Mouse (Mus musculus) spleen, adult 12 weeks (tissue): ENCODE data around the gene Ccdc110.

ENCODE experiments used
- DNase-seq: peaks from one replicate; pipeline ENCODE4 v3.0.0; 2022; ENCODE audit warnings: low spot score

Ccdc110 gene

DNA sequence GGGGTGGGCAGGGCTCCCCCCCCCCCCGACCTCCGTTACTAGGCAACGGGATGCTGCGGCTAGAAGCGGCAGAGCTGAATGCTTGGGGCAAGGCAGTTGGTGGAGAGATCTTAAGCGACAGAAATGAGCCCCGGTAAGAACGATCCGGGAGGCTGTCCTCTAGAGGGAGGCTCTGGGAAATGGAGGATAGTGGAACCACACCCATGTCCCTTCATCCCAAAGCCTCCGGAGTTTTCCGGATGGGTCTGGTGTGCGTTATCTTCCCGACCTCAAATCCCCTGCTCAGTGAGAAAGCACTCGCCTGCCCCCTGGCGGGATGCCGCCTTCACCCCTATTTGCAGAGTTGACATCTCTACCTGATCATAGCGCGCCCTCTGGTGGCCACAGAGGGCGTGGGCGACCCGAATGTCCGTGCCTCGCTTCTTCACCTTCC is at the start of gene Ccdc110:
Gene Ccdc110 (plus strand): TSS at position 38 of the 433 bp plus-strand sequence.
- peak; percentile 74 for DNase-seq

DNA sequence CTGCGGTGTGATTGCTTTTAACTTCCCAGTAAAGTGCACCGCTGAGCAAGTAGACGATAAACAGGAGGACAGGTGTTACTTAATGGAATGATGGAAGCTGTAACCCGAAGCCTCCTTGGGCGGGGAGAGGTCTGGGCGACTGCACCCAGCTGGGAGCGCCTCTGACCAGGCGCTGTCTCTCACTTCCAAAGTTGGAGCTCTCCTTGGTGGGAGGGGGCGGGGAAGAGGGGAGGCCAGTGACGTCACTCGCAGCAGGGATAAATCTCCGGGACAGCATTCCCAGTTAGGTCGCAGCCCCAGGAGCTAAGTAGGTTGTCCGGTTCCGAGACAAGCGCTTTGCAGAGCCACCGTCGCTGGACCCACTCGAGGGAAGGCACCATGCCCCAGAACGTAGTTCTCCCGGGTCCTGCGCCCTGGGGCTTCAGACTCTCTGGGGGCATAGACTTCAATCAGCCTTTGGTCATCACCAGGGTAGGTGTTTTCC is 49.2 kb upstream of the Ccdc110 start, which contains the start of gene Pdlim3:
Gene Pdlim3 (plus strand): TSS at position 260 of the 484 bp plus-strand sequence.
- DNase-seq = no peak

DNA sequence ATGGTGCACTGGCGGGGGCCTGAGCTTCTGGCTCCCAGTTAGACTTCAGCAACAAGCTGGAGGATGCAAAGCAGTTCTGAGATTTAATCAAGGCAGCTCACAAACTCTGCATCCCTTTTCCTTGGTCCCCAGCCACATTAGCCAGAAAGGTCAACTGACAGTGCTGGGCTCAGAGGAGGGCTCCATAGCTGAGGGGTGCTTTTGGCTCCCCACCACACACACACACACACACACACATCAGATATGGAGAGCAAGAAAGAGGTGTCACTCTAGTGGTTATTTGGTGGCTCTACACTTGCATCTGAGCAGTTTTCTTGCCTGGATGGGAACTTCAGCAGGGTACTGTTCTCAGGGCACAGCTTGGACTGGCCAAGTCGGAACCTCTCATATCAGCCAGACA is 48.6 kb upstream of the Ccdc110 start:
- no peak for DNase-seq

DNA sequence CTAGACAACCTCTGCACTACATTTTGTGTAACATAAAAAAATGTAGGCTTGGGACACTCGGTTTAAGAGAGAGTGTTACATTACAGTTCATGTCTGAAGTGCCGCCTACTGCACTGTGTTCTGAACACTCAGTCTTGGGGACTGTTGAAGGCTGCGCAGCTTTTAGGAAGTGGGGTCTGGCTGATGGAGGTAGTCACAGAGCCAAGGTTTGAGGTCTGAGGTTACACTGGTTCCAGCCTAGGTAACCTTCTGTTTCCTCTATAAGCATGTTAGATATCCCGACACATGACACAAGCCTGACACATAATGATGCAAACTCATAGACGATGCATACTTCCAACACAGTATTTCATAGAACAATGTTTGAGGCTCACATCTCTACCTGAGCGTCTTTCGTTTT is 44.7 kb upstream of the Ccdc110 start:
- DNase-seq = no peak

DNA sequence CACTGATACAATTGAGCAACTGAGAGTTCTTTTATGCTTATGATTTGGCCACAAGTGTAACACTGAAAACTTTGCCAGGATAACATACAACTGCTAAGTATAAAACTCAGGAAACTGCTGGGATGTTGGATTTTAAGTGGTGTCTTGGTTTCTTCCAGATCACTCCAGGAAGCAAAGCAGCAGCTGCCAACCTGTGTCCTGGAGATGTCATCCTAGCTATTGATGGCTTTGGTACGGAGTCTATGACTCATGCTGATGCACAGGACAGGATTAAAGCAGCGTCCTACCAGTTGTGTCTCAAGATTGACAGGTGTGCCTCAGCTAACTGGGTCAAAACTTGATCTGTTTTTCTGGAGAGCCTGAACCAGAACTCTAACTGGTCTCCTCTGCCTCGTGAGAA is 37.8 kb upstream of the Ccdc110 start:
- no peak for DNase-seq

DNA sequence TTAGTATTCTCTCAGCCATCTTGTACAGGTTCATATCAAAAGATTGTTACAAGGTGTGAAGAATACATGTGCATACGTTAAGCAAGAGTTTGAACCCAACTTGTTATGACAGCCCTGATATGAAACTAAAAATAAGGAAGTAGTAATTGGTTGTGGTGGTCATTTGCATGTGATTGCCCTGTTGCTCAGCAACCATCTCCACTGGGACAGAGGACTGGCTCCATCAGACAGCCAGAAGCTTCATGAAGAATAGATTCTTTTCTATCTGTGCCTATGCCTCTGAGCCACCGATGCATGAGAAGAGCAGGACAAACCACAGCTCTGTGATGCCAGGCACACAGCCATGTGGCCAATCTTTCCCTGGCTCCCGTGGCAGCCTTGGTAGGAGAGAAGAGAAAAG is 34.6 kb upstream of the Ccdc110 start:
- DNase-seq = peak; percentile 52

DNA sequence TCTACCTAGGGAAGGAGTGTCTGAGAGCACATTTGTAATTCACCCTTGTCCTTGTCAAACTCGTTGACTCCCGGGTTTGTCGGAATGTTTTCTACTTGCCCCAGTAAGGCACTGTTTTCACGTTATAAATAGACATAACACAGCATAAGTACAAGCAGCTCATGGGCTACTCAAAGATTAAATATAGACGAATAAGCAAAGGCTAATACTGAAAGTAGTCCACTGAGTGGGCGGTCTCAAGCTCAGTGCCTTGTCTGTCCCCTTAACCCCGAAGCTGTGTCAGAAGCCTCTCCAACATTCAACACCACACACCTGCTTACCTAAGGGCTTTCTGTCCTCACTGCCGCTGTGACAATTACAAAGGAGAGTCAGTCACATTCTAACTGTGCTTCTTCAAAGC is 32.8 kb upstream of the Ccdc110 start:
- no peak for DNase-seq

DNA sequence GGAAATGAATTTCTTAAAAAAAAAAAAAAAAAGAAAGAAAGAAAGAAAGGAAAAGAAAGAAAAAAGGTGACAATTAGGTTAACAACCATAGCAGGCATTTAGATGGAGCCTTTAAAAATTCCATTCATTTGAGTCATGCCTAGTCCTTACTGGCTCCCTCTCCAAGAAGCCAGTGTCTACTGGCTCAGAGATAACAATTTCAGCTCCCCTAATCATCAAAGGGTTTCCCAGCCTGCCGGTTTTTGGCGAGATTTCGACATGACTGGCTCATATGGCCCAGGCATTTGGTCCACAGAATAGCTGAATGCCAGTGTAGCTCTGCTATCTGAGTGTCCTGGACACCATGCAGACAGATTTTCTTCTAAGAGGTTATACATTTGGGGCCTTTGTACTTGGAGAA is 30.8 kb upstream of the Ccdc110 start:
- no peak for DNase-seq

DNA sequence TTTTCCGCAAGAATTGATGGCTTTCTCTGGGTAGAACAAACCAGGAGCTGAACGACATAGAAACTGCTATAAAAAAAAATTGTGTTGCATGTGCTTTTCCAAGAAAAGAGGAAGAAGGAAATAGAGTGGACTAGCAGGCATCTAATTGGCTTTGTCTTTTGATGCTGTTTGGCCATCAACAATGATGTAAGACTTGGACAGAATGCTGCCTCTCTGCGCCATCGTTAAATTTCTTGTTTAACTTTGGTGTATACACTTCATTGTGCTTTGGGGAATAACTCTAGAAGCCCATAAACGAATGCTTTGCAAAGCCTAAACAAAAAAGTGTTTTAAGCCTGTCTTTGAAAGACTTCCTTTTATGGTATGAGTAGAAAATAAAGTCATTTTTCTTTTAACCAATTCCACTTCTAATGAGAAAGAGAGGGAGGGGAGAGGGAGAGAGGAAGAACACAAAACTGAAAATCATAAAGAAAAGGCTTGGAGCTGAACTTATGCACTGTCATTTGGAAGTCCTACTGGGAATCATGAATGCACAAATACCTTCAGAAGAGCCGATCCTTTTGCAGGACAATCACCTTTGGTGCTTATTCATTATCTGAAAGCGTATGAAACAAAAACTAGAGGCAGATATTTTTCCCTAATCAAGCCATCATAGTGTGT is 28.7 kb upstream of the Ccdc110 start:
- no peak for DNase-seq

DNA sequence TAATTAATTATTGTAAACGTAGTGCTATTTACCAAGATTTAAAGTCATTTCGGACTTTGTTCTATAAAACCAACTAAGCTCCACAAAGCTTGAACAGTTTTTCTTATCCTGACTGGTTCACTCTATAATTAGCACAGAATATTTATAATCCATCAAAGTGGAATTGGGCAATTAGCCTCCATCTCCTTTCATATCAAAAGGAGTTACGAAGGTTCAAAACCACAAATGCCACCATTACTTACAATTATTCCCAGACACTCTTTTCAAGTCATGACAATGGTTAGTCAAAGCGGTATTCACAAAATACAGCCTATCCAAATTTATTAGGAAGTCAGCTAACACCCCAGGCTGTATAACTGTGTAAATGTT is 28.2 kb upstream of the Ccdc110 start:
- no peak for DNase-seq

DNA sequence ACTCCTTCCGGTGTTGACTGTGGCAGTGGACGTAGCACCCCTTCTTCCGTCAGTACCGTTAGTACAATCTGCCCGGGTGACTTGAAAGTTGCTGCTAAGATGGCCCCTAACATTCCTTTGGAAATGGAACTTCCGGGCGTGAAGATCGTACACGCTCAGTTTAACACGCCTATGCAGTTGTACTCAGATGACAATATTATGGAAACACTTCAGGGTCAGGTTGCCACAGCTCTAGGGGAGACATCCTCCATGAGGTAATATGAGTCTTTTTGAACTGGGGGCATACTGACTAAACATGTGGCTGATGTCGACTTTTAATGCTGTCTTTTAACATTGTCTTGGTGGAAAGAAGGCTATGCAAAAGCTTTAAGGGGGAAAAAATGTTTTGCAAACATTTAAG is 20.7 kb upstream of the Ccdc110 start:
- no peak for DNase-seq

DNA sequence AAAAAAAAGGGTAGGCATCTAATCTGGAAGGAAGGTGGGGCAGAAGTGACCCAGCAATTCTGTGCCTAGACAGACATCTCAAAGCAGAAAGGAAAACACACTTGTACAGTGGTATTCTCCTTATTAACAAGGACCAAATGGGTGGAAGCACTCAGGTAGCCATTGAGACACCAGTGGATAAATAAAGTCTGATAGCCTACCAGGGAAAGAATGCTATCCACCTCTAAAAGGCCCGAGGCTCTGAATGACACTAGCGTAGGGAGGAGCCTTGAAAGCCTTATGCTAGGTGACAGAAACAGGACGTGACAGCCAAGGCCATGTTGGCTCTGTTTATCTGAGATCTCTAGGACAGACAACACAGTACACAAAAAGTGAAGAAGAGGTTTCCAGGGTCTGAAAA is 17.9 kb upstream of the Ccdc110 start:
- no peak for DNase-seq

DNA sequence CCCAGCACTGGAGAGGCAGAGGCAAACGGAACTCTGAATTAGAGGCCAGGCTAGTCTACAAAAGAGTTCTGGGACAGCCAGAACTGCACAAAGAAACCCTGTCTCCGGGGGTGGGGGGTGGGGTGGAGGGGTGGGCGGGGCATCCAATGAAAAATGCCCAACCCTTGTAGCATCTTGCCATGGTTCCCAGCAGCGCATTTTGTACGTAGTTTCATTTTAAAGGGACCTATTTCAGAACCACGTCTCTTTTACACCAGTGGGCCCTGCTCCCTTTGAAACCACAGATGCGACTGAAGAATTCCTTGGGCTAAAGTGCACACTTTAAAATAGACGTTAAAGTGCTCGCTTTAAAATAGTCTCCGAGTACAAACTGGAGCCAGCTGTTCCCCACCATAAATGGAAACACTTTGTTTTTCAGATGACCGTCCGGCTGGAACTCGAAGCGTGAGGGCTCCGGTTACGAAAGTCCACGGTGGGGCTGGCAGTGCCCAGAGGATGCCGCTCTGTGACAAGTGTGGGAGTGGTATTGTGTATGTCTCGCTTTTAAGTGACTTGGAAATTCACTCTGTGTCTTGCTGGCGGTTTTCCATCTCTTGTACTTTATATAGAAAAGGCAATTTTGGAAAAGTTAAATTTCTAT is 17.3 kb upstream of the Ccdc110 start:
- no peak for DNase-seq

DNA sequence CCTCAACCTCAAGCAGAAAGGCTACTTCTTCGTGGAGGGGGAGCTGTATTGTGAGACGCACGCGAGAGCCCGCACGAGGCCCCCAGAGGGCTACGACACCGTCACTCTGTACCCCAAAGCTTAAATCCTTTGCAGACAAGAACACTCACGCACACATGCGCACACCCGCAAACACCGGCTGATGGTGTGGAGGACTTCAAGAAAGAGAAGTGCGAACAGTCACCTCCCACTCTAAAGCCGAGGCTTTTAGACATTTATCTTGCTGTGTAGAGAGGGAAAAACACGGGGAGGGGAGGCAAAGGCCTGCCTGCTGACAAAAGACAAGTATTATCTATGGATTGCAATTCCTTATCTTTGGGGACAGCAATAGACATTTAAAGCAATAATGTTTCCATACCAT is 15.5 kb upstream of the Ccdc110 start:
- no peak for DNase-seq

DNA sequence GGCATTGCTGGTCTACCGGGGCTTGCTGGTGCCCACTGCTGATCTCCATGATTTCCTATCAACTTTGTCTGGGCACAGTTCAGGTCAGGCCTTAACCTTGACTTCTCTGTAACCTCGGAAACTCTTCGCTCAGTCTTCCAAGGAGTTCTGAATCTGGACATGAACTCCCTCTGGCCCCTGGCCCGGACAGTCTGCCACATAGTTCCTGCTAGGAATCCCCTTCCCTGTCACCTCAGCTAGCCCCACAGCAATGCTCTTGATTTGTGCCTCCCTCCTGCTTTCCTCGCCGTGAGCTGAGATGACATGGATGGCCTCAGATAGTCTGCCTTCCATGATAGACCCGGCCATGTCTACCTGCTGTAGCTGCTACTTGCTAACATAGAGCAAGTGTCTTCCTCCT is 14.0 kb upstream of the Ccdc110 start:
- DNase-seq = no peak

DNA sequence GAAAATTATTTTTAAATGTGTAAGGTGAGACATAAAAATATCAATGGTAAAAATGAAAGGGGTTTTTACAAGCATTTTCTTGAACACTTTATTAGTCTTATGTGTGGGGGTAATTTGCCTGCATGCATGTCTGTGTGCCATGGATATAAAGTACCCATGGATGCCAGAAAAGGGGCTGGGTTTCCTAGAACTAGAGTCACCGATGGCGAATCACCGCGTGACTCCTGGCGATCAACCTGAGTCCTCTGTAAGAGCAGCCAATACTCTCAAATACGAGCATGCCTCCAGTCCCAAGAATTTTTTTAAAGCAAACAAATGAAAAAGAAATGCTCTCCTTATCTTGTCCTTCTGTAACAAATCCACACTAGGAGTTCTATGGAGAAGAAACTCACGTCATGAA is 12.3 kb upstream of the Ccdc110 start:
- no peak for DNase-seq

DNA sequence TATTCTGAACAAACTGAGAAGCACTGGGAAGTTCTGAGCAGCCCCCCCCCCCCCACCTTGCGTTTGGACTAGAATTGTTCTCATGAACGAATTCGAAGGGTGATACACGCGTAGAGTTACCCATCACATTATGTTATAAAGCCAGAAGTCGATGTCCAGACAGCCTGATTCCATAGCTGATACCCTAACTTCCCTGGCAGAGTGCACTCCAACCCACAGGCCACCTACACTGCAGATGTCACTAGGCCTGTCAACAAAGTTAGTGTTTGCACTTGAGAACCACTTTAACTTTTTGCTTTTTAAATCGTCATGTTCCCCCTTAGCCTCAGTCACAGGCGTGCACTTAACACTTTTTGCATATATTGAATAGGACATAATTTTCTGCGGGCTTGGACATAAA is 2.6 kb downstream of the Ccdc110 start:
- no peak for DNase-seq

DNA sequence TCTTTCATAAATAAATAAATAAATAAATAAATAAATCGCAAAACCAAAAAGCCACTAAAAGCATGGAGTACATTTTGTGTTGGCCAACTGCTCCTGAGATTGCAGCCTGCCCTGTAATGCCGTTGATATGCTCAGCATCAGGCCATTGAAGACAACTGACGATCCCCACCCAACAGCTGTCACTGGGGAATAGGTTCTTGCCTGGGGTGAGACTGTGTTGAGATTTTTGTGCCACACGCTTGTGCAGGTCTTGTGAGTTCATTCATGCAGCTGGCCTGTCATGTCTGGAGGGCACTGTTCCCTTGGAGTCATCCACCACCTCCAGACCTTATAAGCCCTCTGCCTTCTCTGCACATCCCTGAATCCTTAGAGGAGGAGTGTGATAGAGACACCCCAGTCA is 11.9 kb downstream of the Ccdc110 start:
- no peak for DNase-seq

DNA sequence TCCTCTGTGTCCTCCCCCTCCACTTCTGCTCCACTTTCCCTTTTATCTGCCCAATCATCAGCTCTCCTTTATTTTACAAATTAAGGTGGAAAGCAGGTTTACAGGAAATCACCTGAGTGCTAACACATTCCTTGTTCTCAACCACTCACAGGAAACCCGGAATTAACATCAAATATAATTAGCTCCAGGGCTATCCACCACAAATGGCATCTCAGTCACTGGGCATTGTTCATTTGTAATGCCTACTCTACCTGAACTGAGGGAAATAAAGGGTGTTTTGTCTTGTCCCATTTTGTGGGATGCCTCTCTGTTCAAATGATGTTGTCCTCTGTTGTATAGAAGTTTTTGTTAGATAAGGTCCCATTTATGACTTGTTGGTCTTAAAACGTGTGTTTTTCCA is 16.2 kb downstream of the Ccdc110 start:
- DNase-seq = no peak

DNA sequence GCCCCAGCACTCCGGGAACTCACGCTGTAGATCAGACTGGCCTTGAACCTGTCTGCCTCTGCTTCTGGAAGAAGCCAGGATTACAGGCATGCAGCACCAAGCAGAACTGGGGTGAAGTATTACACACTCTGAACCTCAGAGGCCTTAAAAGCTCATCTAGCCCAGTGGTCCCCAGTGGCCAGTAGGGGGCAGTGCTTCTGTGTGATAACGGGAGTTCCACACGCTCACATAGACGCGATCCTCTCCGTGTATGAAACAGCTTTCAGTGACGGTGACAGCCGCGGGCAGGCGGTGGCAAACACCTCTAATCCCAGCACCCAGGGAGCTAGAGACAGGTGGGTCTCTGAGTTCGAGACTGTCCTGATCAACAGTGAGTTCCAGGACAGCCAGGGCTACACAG is 36.5 kb downstream of the Ccdc110 start:
- DNase-seq = no peak

DNA sequence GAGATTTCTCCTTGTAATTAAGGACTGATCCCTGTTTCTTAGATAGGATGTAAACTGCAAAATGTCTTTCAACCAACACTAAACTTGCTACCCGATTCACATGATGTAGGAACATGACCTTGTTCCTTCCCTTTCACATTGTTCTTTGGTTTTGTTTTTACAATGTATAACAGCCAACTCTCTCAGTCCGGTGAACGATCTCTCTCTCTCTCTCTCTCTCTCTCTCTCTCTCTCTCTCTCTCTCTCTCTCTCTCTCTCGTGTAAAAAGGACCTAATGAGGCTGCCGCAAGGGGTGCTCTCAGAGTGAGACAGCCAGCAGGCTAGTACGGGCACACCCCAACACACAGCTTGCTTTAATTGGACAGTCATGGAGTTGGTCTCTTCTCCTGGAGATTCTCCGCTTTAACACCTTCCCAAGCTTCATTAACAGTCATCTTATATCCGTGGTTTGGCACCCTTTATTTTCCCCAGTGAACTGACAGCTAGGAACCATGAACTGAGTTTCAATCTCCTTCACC is 39.6 kb downstream of the Ccdc110 start:
- DNase-seq = no peak

DNA sequence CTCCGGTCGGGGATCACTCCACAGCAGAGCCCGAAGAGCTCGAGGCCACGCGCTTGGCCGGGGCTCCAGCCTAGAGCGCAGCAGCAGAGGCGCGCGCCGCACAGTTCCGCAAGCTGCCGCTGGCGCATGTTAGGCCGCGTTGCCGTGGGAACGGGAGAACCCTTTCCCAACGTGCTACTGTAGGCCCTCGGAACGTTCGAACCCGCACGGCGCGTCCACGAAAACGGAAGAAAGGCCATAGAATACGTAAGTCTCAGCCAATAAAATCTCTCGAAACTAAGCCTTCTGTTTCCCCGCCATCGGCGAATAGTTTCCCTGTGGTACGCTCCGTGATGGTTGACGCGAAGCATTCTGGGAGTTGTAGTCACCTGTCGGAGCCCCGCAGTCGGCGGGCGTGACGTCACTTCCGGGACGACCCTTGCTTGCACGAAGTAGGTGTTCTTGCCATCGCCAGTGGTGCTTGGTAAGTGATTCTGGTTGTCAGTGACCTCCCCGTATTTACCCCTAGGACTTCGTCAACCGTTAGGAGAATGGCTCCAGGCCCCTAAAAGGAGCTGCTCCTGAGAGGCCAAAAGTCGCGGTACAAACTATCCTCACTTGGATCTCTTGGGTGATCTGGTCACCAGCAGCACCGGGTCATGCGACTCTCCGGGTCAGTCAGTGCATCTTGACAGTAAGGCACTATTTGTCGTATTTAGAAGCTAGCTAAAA is 40.9 kb downstream of the Ccdc110 start, which contains the start of the genes 1700029J07Rik and Ufsp2:
Gene 1700029J07Rik (minus strand): TSS at position 127 of the 711 bp plus-strand sequence.
Gene Ufsp2 (plus strand): TSS at position 403 of the 711 bp plus-strand sequence.
- DNase-seq = peak; percentile 93
